8 mouse cellular contexts compared by ENCODE assay signal in genomic region chr12:39510073-39510812, GRCm38 (mm10).
DNase-seq lines count a peak whose midpoint lies in the region; ATAC-seq and TF ChIP-seq lines count a peak whose summit lies in the region.

No protein-coding gene starts in this region.

- peak; percentile 92 for TF ChIP-seq CTCF in cortical plate, adult 2 months (IDR thresholded peaks at IDR 0.05; ENCODE audit: extremely low read depth, insufficient read depth, low read length)
- TF ChIP-seq CTCF in intestine, postnatal 0 days (IDR thresholded peaks at IDR 0.05; ENCODE audit: low read depth) = peak; percentile 95
- TF ChIP-seq CTCF in stomach, postnatal 0 days (IDR thresholded peaks at IDR 0.05; ENCODE audit: low read depth) = peak; percentile 96

- no peak overlapping the region for H3K4me3 ChIP-seq in cortical plate, adult 2 months (ENCODE audit: insufficient read depth, low read length)
- no peak overlapping the region for H3K4me3 ChIP-seq in intestine, postnatal 0 days (ENCODE audit: low read depth, low read length)
- H3K4me3 ChIP-seq in midbrain, embryonic 16.5 days (ENCODE audit: low read depth, low read length) = peak overlapping the region; percentile 15
- H3K4me3 ChIP-seq in stomach, postnatal 0 days (ENCODE audit: low read depth, low read length) = no peak overlapping the region

- TF ChIP-seq POLR2A in cortical plate, adult 2 months (IDR thresholded peaks at IDR 0.05; ENCODE audit: extremely low read depth, insufficient read depth, low read length) = no peak

- no peaks in the 10 kb centered on the region for H3K27me3 ChIP-seq in intestine, postnatal 0 days (replicated peaks; ENCODE audit: control insufficient read depth, insufficient read depth, low read length)
- H3K27me3 ChIP-seq in midbrain, embryonic 16.5 days (ENCODE audit: control insufficient read depth, insufficient read depth, low read depth, low read length) = no peaks in the 10 kb centered on the region
- no peaks in the 10 kb centered on the region for H3K27me3 ChIP-seq in stomach, postnatal 0 days (ENCODE audit: control insufficient read depth, insufficient read depth, low read length)

- H3K4me1 ChIP-seq in cortical plate, adult 2 months (ENCODE audit: control insufficient read depth, insufficient read depth, low read length) = no peaks in the 10 kb centered on the region
- H3K4me1 ChIP-seq in intestine, postnatal 0 days (replicated peaks; ENCODE audit: control insufficient read depth, insufficient read depth, low read length) = no peaks in the 10 kb centered on the region
- H3K4me1 ChIP-seq in midbrain, embryonic 16.5 days (ENCODE audit: control insufficient read depth, insufficient read depth, low read length) = peaks cover 4% of the 10 kb centered on the region; the same call in 1 of the 2 replicates
- no peaks in the 10 kb centered on the region for H3K4me1 ChIP-seq in stomach, postnatal 0 days (replicated peaks; ENCODE audit: control insufficient read depth, insufficient read depth)

- no peak overlapping the region for H3K27ac ChIP-seq in cortical plate, adult 2 months (ENCODE audit: insufficient read depth, low read length)
- H3K27ac ChIP-seq in intestine, postnatal 0 days (ENCODE audit: low read depth, low read length) = no peak overlapping the region
- H3K27ac ChIP-seq in midbrain, embryonic 16.5 days (ENCODE audit: low read length) = no peak overlapping the region
- H3K27ac ChIP-seq in stomach, postnatal 0 days (replicated peaks) = no peak overlapping the region

- peak; percentile 98 for ATAC-seq in granulocyte monocyte progenitor cell, adult 5-6 weeks (replicated peaks; ENCODE audit: poor library complexity, severe bottlenecking)
- no peak for ATAC-seq in intestine, postnatal 0 days
- ATAC-seq in midbrain, embryonic 16.5 days = peak; percentile 99
- ATAC-seq in stomach, postnatal 0 days (ENCODE audit: low FRiP score, low TSS enrichment) = no peak

- H3K9me3 ChIP-seq in intestine, postnatal 0 days (ENCODE audit: control insufficient read depth) = no peaks in the 10 kb centered on the region
- no peaks in the 10 kb centered on the region for H3K9me3 ChIP-seq in midbrain, embryonic 16.5 days (replicated peaks; ENCODE audit: control insufficient read depth, low read length, poor library complexity, severe bottlenecking)
- H3K9me3 ChIP-seq in stomach, postnatal 0 days (ENCODE audit: control insufficient read depth, low read length) = no peaks in the 10 kb centered on the region

- H3K36me3 ChIP-seq in intestine, postnatal 0 days (ENCODE audit: control insufficient read depth, insufficient read depth) = no peaks in the 10 kb centered on the region
- no peaks in the 10 kb centered on the region for H3K36me3 ChIP-seq in midbrain, embryonic 16.5 days (ENCODE audit: control insufficient read depth, insufficient read depth, low read length)
- no peaks in the 10 kb centered on the region for H3K36me3 ChIP-seq in stomach, postnatal 0 days (ENCODE audit: control insufficient read depth, insufficient read depth, low read length)

- no peak for TF ChIP-seq EP300 in stomach, postnatal 0 days (optimal IDR thresholded peaks at IDR 0.05)

- H3K9ac ChIP-seq in intestine, postnatal 0 days (ENCODE audit: low read depth, low read length) = no peak overlapping the region
- peak overlapping the region; percentile 22 for H3K9ac ChIP-seq in midbrain, embryonic 16.5 days (ENCODE audit: low read depth, low read length)
- no peak overlapping the region for H3K9ac ChIP-seq in stomach, postnatal 0 days (ENCODE audit: low read length)

- DNase-seq in 416B (ENCODE audit: low read depth) (peak; percentile 75), ZHBTc4 (ENCODE audit: low read depth, low spot score) (peak; percentile 76)
- DNase-seq in left cerebral cortex, postnatal 14 days (ENCODE audit: low spot score in 2 of 2) = peak; percentile 80 to 84
- DNase-seq in stomach, postnatal 0 days (ENCODE audit: low spot score) = peak; percentile 43

- no peak overlapping the region for H3K4me2 ChIP-seq in intestine, postnatal 0 days (replicated peaks; ENCODE audit: low read depth)
- H3K4me2 ChIP-seq in midbrain, embryonic 16.5 days (ENCODE audit: low read length) = peak overlapping the region; percentile 48
- no peak overlapping the region for H3K4me2 ChIP-seq in stomach, postnatal 0 days (replicated peaks; ENCODE audit: low read depth)

- intact Hi-C loops in left cerebral cortex, postnatal 14 days (cut with DNase I) = loop anchor here (1.0 to 10.0 kb wide), 5 partner anchors 157 to 654 kb away; no protein-coding TSS in a partner anchor

- WGBS in intestine, postnatal 0 days = 28% methylated on average over 13 of the region's 13 CpGs
- 8% methylated on average over 13 of the region's 13 CpGs for WGBS in midbrain, embryonic 16.5 days
- 27% methylated on average over 13 of the region's 13 CpGs for WGBS in stomach, postnatal 0 days

Comparison
In these comparisons a context has a peak if more than half of its experiments do, and no peak if none do; other contexts are left out.
1. ATAC-seq: peak in granulocyte monocyte progenitor cell, adult 5-6 weeks (single experiment) and midbrain, embryonic 16.5 days (single experiment); none in intestine, postnatal 0 days (single experiment) and stomach, postnatal 0 days (single experiment).
2. Peak in every context shown above with its lines, with median percentiles within 50 percentile points of each other: DNase-seq and CTCF ChIP-seq.